8 mouse cellular contexts compared by ENCODE assay signal in the genomic region with DNA sequence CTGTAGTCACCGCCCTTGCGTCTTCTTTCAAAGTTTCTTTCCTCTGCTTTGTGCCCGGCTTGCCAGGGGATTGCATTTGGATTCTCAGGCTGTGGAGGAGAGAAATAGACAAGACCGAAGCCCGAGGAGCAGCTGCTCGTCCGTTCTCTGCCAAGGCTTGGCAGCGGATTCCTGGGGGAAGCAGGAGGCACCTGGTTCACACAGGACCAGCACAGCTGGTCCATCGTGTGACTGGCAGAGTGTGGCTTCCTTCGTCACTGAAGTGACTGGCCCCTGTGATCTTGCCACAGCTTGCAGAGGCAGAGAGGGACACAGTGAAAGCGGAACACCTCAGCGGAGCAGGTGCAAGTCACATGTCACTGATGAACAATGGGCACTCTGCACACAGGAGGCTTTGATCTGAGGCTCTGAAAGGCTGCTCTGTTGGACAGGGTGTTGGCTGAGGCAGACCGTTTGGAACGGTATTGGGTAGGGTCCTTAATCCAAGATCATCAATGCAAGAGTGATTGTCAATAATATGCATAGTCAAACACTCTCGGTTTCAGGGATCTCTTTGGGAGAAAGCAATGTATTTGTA.
DNase-seq lines count a peak whose midpoint lies in the region; ATAC-seq and TF ChIP-seq lines count a peak whose summit lies in the region.
"Had no signal": no experiment of that assay in that cellular context is flagged by ENCODE, and none has a peak within 500 bp of the region (broad histone marks: within the 10 kb centered on the region; RNA-seq: fewer than 3 reads in every experiment).

No protein-coding gene starts in this region.

- no peak overlapping the region for H3K4me3 ChIP-seq in intestine, embryonic 14.5 days (ENCODE audit: low read depth, low read length)
- H3K4me3 ChIP-seq in intestine, postnatal 0 days (ENCODE audit: low read depth, low read length) = no peak overlapping the region
- H3K4me3 ChIP-seq in olfactory bulb, adult 2 months (ENCODE audit: insufficient read depth, low read depth, low read length) = no peak overlapping the region
- no peak overlapping the region for H3K4me3 ChIP-seq in liver, postnatal 0 days (ENCODE audit: low read depth, low read length)
- H3K4me3 ChIP-seq: limb, embryonic 12.5 days had no signal

- peaks cover 5% of the 10 kb centered on the region; the same call in 1 of the 2 replicates for H3K4me1 ChIP-seq in intestine, embryonic 14.5 days (replicated peaks; ENCODE audit: control insufficient read depth, insufficient read depth, low read length)
- no peaks in the 10 kb centered on the region for H3K4me1 ChIP-seq in intestine, postnatal 0 days (replicated peaks; ENCODE audit: control insufficient read depth, insufficient read depth, low read length)
- peaks cover 12% of the 10 kb centered on the region for H3K4me1 ChIP-seq in olfactory bulb, adult 2 months (ENCODE audit: control insufficient read depth, insufficient read depth, low read length)
- no peaks in the 10 kb centered on the region for H3K4me1 ChIP-seq in liver, postnatal 0 days (ENCODE audit: insufficient read depth)

- DNase-seq in intestine, embryonic 14.5 days (ENCODE audit: low spot score) = no peak
- DNase-seq in cerebellum, postnatal 25 days = peak; percentile 13 to 21
- peak; percentile 29 to 46 for DNase-seq in frontal cortex, postnatal 10 days (ENCODE audit: low spot score in 2 of 2)
- no peak for DNase-seq in thymus, postnatal 25 days
- no peak for DNase-seq in liver, postnatal 0 days

- no peak for ATAC-seq in intestine, embryonic 14.5 days (replicated peaks; ENCODE audit: low FRiP score, low TSS enrichment, low read depth)
- no peak for ATAC-seq in intestine, postnatal 0 days
- no peak for ATAC-seq in liver, postnatal 0 days

- TF ChIP-seq CTCF in intestine, postnatal 0 days (IDR thresholded peaks at IDR 0.05; ENCODE audit: low read depth) = no peak
- TF ChIP-seq CTCF in olfactory bulb, adult 2 months (IDR thresholded peaks at IDR 0.05; ENCODE audit: insufficient read depth, low read depth, low read length) = no peak
- TF ChIP-seq CTCF in liver, postnatal 0 days (IDR thresholded peaks at IDR 0.05; ENCODE audit: low read depth) = no peak

- H3K4me2 ChIP-seq in intestine, embryonic 14.5 days (ENCODE audit: low read length) = no peak overlapping the region
- H3K4me2 ChIP-seq in intestine, postnatal 0 days (replicated peaks; ENCODE audit: low read depth) = no peak overlapping the region
- no peak overlapping the region for H3K4me2 ChIP-seq in liver, postnatal 0 days (ENCODE audit: low read depth, low read length)
- H3K4me2 ChIP-seq: limb, embryonic 12.5 days had no signal

- H3K9ac ChIP-seq in intestine, embryonic 14.5 days (ENCODE audit: low read length) = no peak overlapping the region
- no peak overlapping the region for H3K9ac ChIP-seq in intestine, postnatal 0 days (ENCODE audit: low read depth, low read length)
- H3K9ac ChIP-seq in liver, postnatal 0 days (replicated peaks) = no peak overlapping the region
- H3K9ac ChIP-seq: limb, embryonic 12.5 days had no signal

- WGBS in intestine, embryonic 14.5 days = 84% methylated on average over 15 of the region's 15 CpGs
- 77% methylated on average over 15 of the region's 15 CpGs for WGBS in intestine, postnatal 0 days
- WGBS in olfactory bulb, adult 2 months = 49% methylated on average over 15 of the region's 15 CpGs
- 78% methylated on average over 15 of the region's 15 CpGs for WGBS in liver, postnatal 0 days (ENCODE audit: insufficient replicate concordance)

- TF ChIP-seq EP300 in liver, postnatal 0 days (IDR thresholded peaks at IDR 0.05; ENCODE audit: low read depth) = no peak

- no peaks in the 10 kb centered on the region for H3K36me3 ChIP-seq in intestine, embryonic 14.5 days (ENCODE audit: control insufficient read depth, insufficient read depth, low read length)
- no peaks in the 10 kb centered on the region for H3K36me3 ChIP-seq in intestine, postnatal 0 days (ENCODE audit: control insufficient read depth, insufficient read depth)
- H3K36me3 ChIP-seq in liver, postnatal 0 days (replicated peaks; ENCODE audit: insufficient read depth, low read length) = no peaks in the 10 kb centered on the region
- H3K36me3 ChIP-seq: limb, embryonic 12.5 days had no signal

- H3K27me3 ChIP-seq in intestine, embryonic 14.5 days (replicated peaks; ENCODE audit: control insufficient read depth, insufficient read depth, low read length) = no peaks in the 10 kb centered on the region
- no peaks in the 10 kb centered on the region for H3K27me3 ChIP-seq in intestine, postnatal 0 days (replicated peaks; ENCODE audit: control insufficient read depth, insufficient read depth, low read length)
- H3K27me3 ChIP-seq in liver, postnatal 0 days (ENCODE audit: insufficient read depth, low read length) = no peaks in the 10 kb centered on the region
- H3K27me3 ChIP-seq: limb, embryonic 12.5 days had no signal

- peak overlapping the region; percentile 54; the same call in 1 of the 2 replicates for H3K27ac ChIP-seq in intestine, embryonic 14.5 days (ENCODE audit: low read depth)
- H3K27ac ChIP-seq in intestine, postnatal 0 days (ENCODE audit: low read depth, low read length) = no peak overlapping the region
- 0 out of 2 replicates have a peak overlapping the region, but pooled peaks have one; percentile 21 for H3K27ac ChIP-seq in olfactory bulb, adult 2 months (ENCODE audit: insufficient read depth, low read depth, low read length)
- H3K27ac ChIP-seq in liver, postnatal 0 days (ENCODE audit: low read depth) = no peak overlapping the region
- H3K27ac ChIP-seq: limb, embryonic 12.5 days had no signal

- no peak for TF ChIP-seq POLR2A in olfactory bulb, adult 2 months (IDR thresholded peaks at IDR 0.05; ENCODE audit: insufficient read depth, low read depth, low read length)

- H3K9me3 ChIP-seq in intestine, embryonic 14.5 days (ENCODE audit: control insufficient read depth, low read length) = no peaks in the 10 kb centered on the region
- H3K9me3 ChIP-seq in intestine, postnatal 0 days (ENCODE audit: control insufficient read depth) = no peaks in the 10 kb centered on the region
- H3K9me3 ChIP-seq in liver, postnatal 0 days (ENCODE audit: low read length) = no peaks in the 10 kb centered on the region
- H3K9me3 ChIP-seq: limb, embryonic 12.5 days had no signal

Comparison
In these comparisons a context has a peak if more than half of its experiments do, and no peak if none do; other contexts are left out.
1. H3K27ac ChIP-seq: peak in intestine, embryonic 14.5 days (single experiment) and olfactory bulb, adult 2 months (single experiment); none in intestine, postnatal 0 days (single experiment) and liver, postnatal 0 days (single experiment).
2. DNase-seq: peak in cerebellum, postnatal 25 days (2 of 2) and frontal cortex, postnatal 10 days (2 of 2); none in intestine, embryonic 14.5 days (single experiment), thymus, postnatal 25 days (single experiment) and liver, postnatal 0 days (single experiment).